Mouse (Mus musculus): Measurements from ENCODE around the gene Adam20. TPM values are rescaled to one million over a fixed set of nuclear protein-coding genes. Genes with fewer than 3 reads are reported as not detected.

Adam20 gene
- total RNA-seq (2023), result not detected

GRCm38 (mm10) chr8:40792973-40793372 is at the start of gene Adam20:
Gene Adam20, plus strand, starts transcription at chr8:40793273.

GRCm38 (mm10) chr8:40751908-40752307 is 41.2 kb upstream of the Adam20 start, which contains the start of gene Adam25:
Gene Adam25, plus strand, starts transcription at chr8:40752208.

Other genes with a start within 250 kb of the Adam20 start
- not detected for gene Adam24, start 118.2 kb upstream of the Adam20 start, total RNA-seq (2023)
- not detected for gene Adam25, start 41.1 kb upstream of the Adam20 start, total RNA-seq (2023)
- gene Adam39, start 29.7 kb downstream of the Adam20 start, total RNA-seq (2023), result not detected

Measured in CD4-positive naive resting alpha-beta T cell, adult 57 days (primary cell).